In the genomic region with DNA sequence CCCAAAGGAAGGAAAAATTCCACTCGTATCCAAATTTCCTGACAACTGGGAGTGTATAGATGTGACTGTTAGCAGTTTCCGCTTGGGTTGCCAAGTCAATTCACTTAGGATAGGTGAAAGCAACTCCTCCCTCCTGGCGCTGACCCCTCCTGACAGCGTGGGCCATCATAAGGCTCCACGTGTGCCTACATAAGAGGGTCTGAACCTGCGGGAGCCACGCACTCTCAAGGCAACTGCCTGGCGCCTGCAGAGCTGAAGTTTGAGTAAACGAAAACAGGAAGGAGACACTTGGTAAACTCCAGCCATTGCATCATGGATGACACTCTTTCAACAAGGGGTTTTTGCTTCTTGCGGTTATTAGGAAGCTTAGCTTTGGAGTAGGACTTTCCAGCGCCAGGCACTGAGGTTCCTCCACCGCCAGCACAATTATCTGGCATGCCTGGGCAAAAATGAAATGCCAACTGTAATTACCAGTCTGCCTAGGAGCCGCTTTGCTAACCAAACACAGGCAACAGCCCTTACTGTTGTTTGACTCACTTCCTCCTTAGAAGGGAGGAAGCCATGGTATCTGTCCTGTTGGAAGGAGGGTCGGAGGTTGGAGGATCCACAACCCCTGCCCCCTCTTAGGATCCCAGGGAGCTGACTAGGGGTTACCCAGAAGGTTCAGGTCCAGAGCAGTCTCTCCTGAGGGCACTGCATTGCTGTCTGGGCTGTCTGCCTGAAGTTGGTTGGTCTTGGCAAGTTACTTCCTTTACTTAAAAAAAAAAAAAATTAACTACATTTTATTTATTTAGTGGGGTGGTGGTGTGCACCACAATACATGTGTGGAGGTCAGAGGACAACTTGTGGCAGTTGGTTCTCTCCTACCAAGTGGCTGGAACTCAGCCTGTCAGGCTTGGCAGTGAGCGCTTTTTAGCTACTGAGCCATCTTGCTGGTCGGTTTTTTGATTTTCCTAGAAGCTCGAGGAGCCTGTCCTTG, we compare ENCODE assay signal across 8 mouse cellular contexts. TPM values are rescaled to one million over a fixed set of nuclear protein-coding genes. Genes with fewer than 3 reads are reported as not detected.
DNase-seq lines count a peak whose midpoint lies in the region; ATAC-seq and TF ChIP-seq lines count a peak whose summit lies in the region.

No protein-coding gene starts in this region.

- TF ChIP-seq POLR2A in brain, embryonic 14.5 days (IDR thresholded peaks at IDR 0.05; ENCODE audit: borderline replicate concordance, extremely low read depth, insufficient read depth, insufficient read length, poor library complexity, severe bottlenecking), result no peak

- intact Hi-C loops in gastrocnemius, postnatal 36 days (cut with DNase I), result no loop called here

- peaks cover 11% of the 10 kb centered on the region for H3K36me3 ChIP-seq in hindbrain, embryonic 13.5 days
- peaks cover 9% of the 10 kb centered on the region for H3K36me3 ChIP-seq in liver, embryonic 15.5 days (replicated peaks)
- H3K36me3 ChIP-seq in neural tube, embryonic 14.5 days (ENCODE audit: control insufficient read depth, insufficient read depth, low read length), result no peaks in the 10 kb centered on the region

- peak; percentile 57 for DNase-seq in thymus, postnatal 0 days (ENCODE audit: low spot score)
- no peak for DNase-seq in thymus, postnatal 10 days (ENCODE audit: low spot score in 2 of 2)
- peak; percentile 29 for DNase-seq in brain, embryonic 14.5 days (ENCODE audit: low read depth)
- no peak for DNase-seq in gastrocnemius, postnatal 36 days
- no peak for DNase-seq in frontal cortex, adult 2 months (ENCODE audit: extremely low spot score in 1 of 2, low spot score in 1 of 2)

- ATAC-seq in hindbrain, embryonic 13.5 days (ENCODE audit: low FRiP score), result no peak
- ATAC-seq in liver, embryonic 15.5 days (ENCODE audit: insufficient read depth), result peak; percentile 22; the same call in 1 of the 2 replicates
- ATAC-seq in neural tube, embryonic 14.5 days (ENCODE audit: low read depth), result peak; percentile 35

- H3K27ac ChIP-seq in hindbrain, embryonic 13.5 days, result peak overlapping the region; percentile 87
- H3K27ac ChIP-seq in liver, embryonic 15.5 days (replicated peaks), result peak overlapping the region; percentile 77
- H3K27ac ChIP-seq in neural tube, embryonic 14.5 days (ENCODE audit: low read depth, low read length), result peak overlapping the region; percentile 77; the same call in 1 of the 2 replicates

- H3K4me3 ChIP-seq in hindbrain, embryonic 13.5 days, result peak overlapping the region; percentile 58
- H3K4me3 ChIP-seq in liver, embryonic 15.5 days (replicated peaks), result peak overlapping the region; percentile 65
- H3K4me3 ChIP-seq in neural tube, embryonic 14.5 days (ENCODE audit: low read depth, low read length), result peak overlapping the region; percentile 55

- H3K9me3 ChIP-seq in hindbrain, embryonic 13.5 days, result peaks cover 4% of the 10 kb centered on the region; the same call in 1 of the 2 replicates
- no peaks in the 10 kb centered on the region for H3K9me3 ChIP-seq in liver, embryonic 15.5 days (replicated peaks)
- no peaks in the 10 kb centered on the region for H3K9me3 ChIP-seq in neural tube, embryonic 14.5 days (ENCODE audit: control insufficient read depth, low read length)

- no peaks in the 10 kb centered on the region for H3K27me3 ChIP-seq in hindbrain, embryonic 13.5 days
- H3K27me3 ChIP-seq in liver, embryonic 15.5 days, result no peaks in the 10 kb centered on the region
- H3K27me3 ChIP-seq in neural tube, embryonic 14.5 days (ENCODE audit: control insufficient read depth, insufficient read depth, low read length), result no peaks in the 10 kb centered on the region

- 43% methylated on average over 17 of the region's 17 CpGs for WGBS in hindbrain, embryonic 13.5 days
- WGBS in liver, embryonic 15.5 days (ENCODE audit: insufficient replicate concordance), result 13% methylated on average over 17 of the region's 17 CpGs
- WGBS in neural tube, embryonic 14.5 days, result 38% methylated on average over 17 of the region's 17 CpGs

- H3K4me1 ChIP-seq in hindbrain, embryonic 13.5 days (replicated peaks), result peaks cover 30% of the 10 kb centered on the region
- H3K4me1 ChIP-seq in liver, embryonic 15.5 days (replicated peaks), result peaks cover 35% of the 10 kb centered on the region
- H3K4me1 ChIP-seq in neural tube, embryonic 14.5 days (ENCODE audit: control insufficient read depth, insufficient read depth, low read length), result peaks cover 17% of the 10 kb centered on the region

- no peak for TF ChIP-seq CTCF in brain, embryonic 14.5 days (IDR thresholded peaks at IDR 0.05; ENCODE audit: borderline replicate concordance, extremely low read depth, insufficient read depth, insufficient read length)

- peak overlapping the region; percentile 68 for H3K4me2 ChIP-seq in hindbrain, embryonic 13.5 days
- peak overlapping the region; percentile 92 for H3K4me2 ChIP-seq in liver, embryonic 15.5 days
- H3K4me2 ChIP-seq in neural tube, embryonic 14.5 days (ENCODE audit: low read depth, low read length), result peak overlapping the region; percentile 86

- peak overlapping the region; percentile 77 for H3K9ac ChIP-seq in hindbrain, embryonic 13.5 days
- H3K9ac ChIP-seq in liver, embryonic 15.5 days, result no peak overlapping the region; the same call in 1 of the 2 replicates
- peak overlapping the region; percentile 32; the same call in 1 of the 2 replicates for H3K9ac ChIP-seq in neural tube, embryonic 14.5 days (replicated peaks; ENCODE audit: low read depth, low read length)

RNA-seq across cellular contexts. Expression of a gene that starts 1.1 kb away (rescaled TPM):
- polyA plus RNA-seq in thymus, postnatal 0 days (2015; fragmentation: Nextera tagmentation; extraction: Ambion mirVana), result 54.7 and 67.8 TPM in 2 replicates
- polyA plus RNA-seq in brain, embryonic 14.5 days (2012; rRNA removed), result 52.2 and 58.5 TPM in 2 replicates
- polyA plus RNA-seq in hindbrain, embryonic 13.5 days (2015; fragmentation: Nextera tagmentation; extraction: Ambion mirVana), result 33.5 and 34.0 TPM in 2 replicates
- 3.4 and 4.4 TPM in 2 replicates for polyA plus RNA-seq in liver, embryonic 15.5 days (2015; fragmentation: Nextera tagmentation; extraction: Ambion mirVana)
- 34.0 and 41.0 TPM in 2 replicates for polyA plus RNA-seq in neural tube, embryonic 14.5 days (2014; fragmentation: Nextera tagmentation; extraction: Ambion mirVana)
- 1 to 10 TPM in 1 of 2 experiments, under 1 TPM in 1; 0.82 to 1.2 TPM for total RNA-seq in gastrocnemius, postnatal 36 days (2021)
- 58.3 and 62.3 TPM in 2 replicates for polyA plus RNA-seq in frontal cortex, adult 2 months (2012; rRNA removed)

RNA-seq across cellular contexts. Expression of a gene that starts 27.1 kb away (rescaled TPM):
- 60.0 and 65.9 TPM in 2 replicates for polyA plus RNA-seq in thymus, postnatal 0 days (2015; fragmentation: Nextera tagmentation; extraction: Ambion mirVana)
- 36.3 and 37.2 TPM in 2 replicates for polyA plus RNA-seq in brain, embryonic 14.5 days (2012; rRNA removed)
- 66.5 and 67.9 TPM in 2 replicates for polyA plus RNA-seq in hindbrain, embryonic 13.5 days (2015; fragmentation: Nextera tagmentation; extraction: Ambion mirVana)
- polyA plus RNA-seq in liver, embryonic 15.5 days (2015; fragmentation: Nextera tagmentation; extraction: Ambion mirVana), result 16.5 and 22.5 TPM in 2 replicates
- polyA plus RNA-seq in neural tube, embryonic 14.5 days (2014; fragmentation: Nextera tagmentation; extraction: Ambion mirVana), result 63.6 and 71.8 TPM in 2 replicates
- total RNA-seq in gastrocnemius, postnatal 36 days (2021), result 10 to 100 TPM; 20.9 to 21.4 TPM
- 38.4 and 41.2 TPM in 2 replicates for polyA plus RNA-seq in frontal cortex, adult 2 months (2012; rRNA removed)

RNA-seq across cellular contexts. Expression of a gene that starts 35.7 kb away (rescaled TPM):
- polyA plus RNA-seq in thymus, postnatal 0 days (2015; fragmentation: Nextera tagmentation; extraction: Ambion mirVana), result 38.0 and 38.5 TPM in 2 replicates
- 17.5 and 21.8 TPM in 2 replicates for polyA plus RNA-seq in brain, embryonic 14.5 days (2012; rRNA removed)
- 24.6 and 26.9 TPM in 2 replicates for polyA plus RNA-seq in hindbrain, embryonic 13.5 days (2015; fragmentation: Nextera tagmentation; extraction: Ambion mirVana)
- polyA plus RNA-seq in liver, embryonic 15.5 days (2015; fragmentation: Nextera tagmentation; extraction: Ambion mirVana), result 12.0 and 15.1 TPM in 2 replicates
- polyA plus RNA-seq in neural tube, embryonic 14.5 days (2014; fragmentation: Nextera tagmentation; extraction: Ambion mirVana), result 17.6 and 18.4 TPM in 2 replicates
- total RNA-seq in gastrocnemius, postnatal 36 days (2021), result 1 to 10 TPM; 3.8 to 4.1 TPM
- polyA plus RNA-seq in frontal cortex, adult 2 months (2012; rRNA removed), result 11.5 and 12.1 TPM in 2 replicates

RNA-seq across cellular contexts. Expression of a gene that starts 35.8 kb away (rescaled TPM):
- 66.5 and 67.6 TPM in 2 replicates for polyA plus RNA-seq in thymus, postnatal 0 days (2015; fragmentation: Nextera tagmentation; extraction: Ambion mirVana)
- 45.7 and 69.0 TPM in 2 replicates for polyA plus RNA-seq in brain, embryonic 14.5 days (2012; rRNA removed)
- 27.7 and 28.2 TPM in 2 replicates for polyA plus RNA-seq in hindbrain, embryonic 13.5 days (2015; fragmentation: Nextera tagmentation; extraction: Ambion mirVana)
- 34.1 and 37.2 TPM in 2 replicates for polyA plus RNA-seq in liver, embryonic 15.5 days (2015; fragmentation: Nextera tagmentation; extraction: Ambion mirVana)
- polyA plus RNA-seq in neural tube, embryonic 14.5 days (2014; fragmentation: Nextera tagmentation; extraction: Ambion mirVana), result 17.5 and 20.7 TPM in 2 replicates
- 1 to 10 TPM; 3.7 to 4.0 TPM for total RNA-seq in gastrocnemius, postnatal 36 days (2021)
- 21.9 and 24.4 TPM in 2 replicates for polyA plus RNA-seq in frontal cortex, adult 2 months (2012; rRNA removed)

RNA-seq across cellular contexts. Expression of a gene that starts 55.2 kb away (rescaled TPM):
- polyA plus RNA-seq in thymus, postnatal 0 days (2015; fragmentation: Nextera tagmentation; extraction: Ambion mirVana), result 312 and 321 TPM in 2 replicates
- polyA plus RNA-seq in brain, embryonic 14.5 days (2012; rRNA removed), result 144 and 199 TPM in 2 replicates
- 231 and 236 TPM in 2 replicates for polyA plus RNA-seq in hindbrain, embryonic 13.5 days (2015; fragmentation: Nextera tagmentation; extraction: Ambion mirVana)
- 111 and 129 TPM in 2 replicates for polyA plus RNA-seq in liver, embryonic 15.5 days (2015; fragmentation: Nextera tagmentation; extraction: Ambion mirVana)
- polyA plus RNA-seq in neural tube, embryonic 14.5 days (2014; fragmentation: Nextera tagmentation; extraction: Ambion mirVana), result 219 and 251 TPM in 2 replicates
- 10 to 100 TPM; 56.0 to 60.9 TPM for total RNA-seq in gastrocnemius, postnatal 36 days (2021)
- polyA plus RNA-seq in frontal cortex, adult 2 months (2012; rRNA removed), result 121 TPM in 2 replicates

Comparison
In these comparisons a context has a peak if more than half of its experiments do, and no peak if none do; other contexts are left out.
1. DNase-seq: peak in thymus, postnatal 0 days (single experiment) and brain, embryonic 14.5 days (single experiment); none in thymus, postnatal 10 days (0 of 2), gastrocnemius, postnatal 36 days (0 of 2) and frontal cortex, adult 2 months (0 of 2).
2. Peak in every context shown above with its lines, with median percentiles within 50 percentile points of each other: H3K27ac ChIP-seq, H3K4me2 ChIP-seq and H3K4me3 ChIP-seq.